Mouse (Mus musculus) E14TG2a.4 (cell line): Measurements from ENCODE around the gene Disp1.

Source experiments
- H3K27me3 ChIP-seq: 2 replicates; pipeline ENCODE4 v1.6.1; 2014; ENCODE audit warnings: low read length, control low read depth; ENCODE audit not compliant: insufficient read depth
- H3K36me3 ChIP-seq: 2 replicates; pipeline ENCODE4 v1.6.1; 2014; ENCODE audit warnings: low read length, control low read depth; ENCODE audit not compliant: insufficient read depth
- H3K4me1 ChIP-seq: replicated peaks from 2 replicates; pipeline ENCODE4 v1.6.1; 2014; ENCODE audit warnings: low read depth, low read length, control low read depth
- H3K4me3 ChIP-seq: replicated peaks from 2 replicates; pipeline ENCODE4 v1.5.1; 2014; ENCODE audit warnings: mild to moderate bottlenecking, low read length
- H3K9me3 ChIP-seq: 2 replicates; pipeline ENCODE4 v1.6.1; 2014; ENCODE audit warnings: low read length, control low read depth
- CTCF ChIP-seq: conservative IDR thresholded peaks from 2 replicates; pipeline ENCODE4 v1.5.1; 2014; ENCODE audit warnings: low read length
- NANOG ChIP-seq: IDR thresholded peaks from 2 replicates; pipeline ENCODE4 v1.6.1; 2014; ENCODE audit warnings: borderline replicate concordance, low read length, mixed read lengths
- POU5F1 ChIP-seq: IDR thresholded peaks from 2 replicates; pipeline ENCODE4 v1.6.1; 2014; ENCODE audit warnings: low read length, borderline replicate concordance

The Disp1 gene

GRCm38 (mm10) chr1:183067807-183068206 is 153.5 kb downstream of the Disp1 start:
- no peak overlapping the region for H3K4me3 ChIP-seq
- H3K36me3 ChIP-seq, result no peaks in the 10 kb centered on the region
- peaks cover 7% of the 10 kb centered on the region for H3K9me3 ChIP-seq
- TF ChIP-seq POU5F1, result no peak
- TF ChIP-seq CTCF, result no peak
- no peak for TF ChIP-seq NANOG
- no peaks in the 10 kb centered on the region for H3K27me3 ChIP-seq
- H3K4me1 ChIP-seq, result no peaks in the 10 kb centered on the region

DNA sequence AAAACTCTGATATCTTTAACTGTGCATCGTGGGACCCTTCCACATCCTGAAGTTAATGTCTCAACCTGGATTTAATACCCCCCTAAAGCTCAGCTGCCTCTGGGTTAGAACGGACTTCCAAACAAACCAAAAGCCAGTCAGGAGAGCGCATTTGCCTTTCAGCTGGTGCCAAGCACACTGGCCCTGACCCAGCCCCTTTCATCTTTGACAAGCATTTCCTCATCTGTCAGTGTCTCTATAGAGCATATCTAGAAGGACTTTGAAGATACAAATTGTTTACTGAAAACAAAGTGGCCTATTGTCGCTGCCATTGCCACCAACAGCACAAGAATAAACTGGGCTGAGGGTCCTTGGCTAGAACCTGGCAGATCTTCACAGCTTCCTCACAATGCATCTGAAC is 154.3 kb downstream of the Disp1 start:
- Histone ChIP-seq H3K27me3 (no peaks in the 10 kb centered on the region), H3K4me1 (0 out of 2 replicates have a peak, but pooled peaks cover 3% of the 10 kb centered on the region), H3K9me3 (peaks cover 7% of the 10 kb centered on the region), H3K36me3 (no peaks in the 10 kb centered on the region), H3K4me3 (no peak overlapping the region)
- TF ChIP-seq POU5F1 (no peak), NANOG (no peak), CTCF (no peak)

GRCm38 (mm10) chr1:183060611-183061010 is 160.7 kb downstream of the Disp1 start:
- H3K4me3 ChIP-seq, result no peak overlapping the region
- no peaks in the 10 kb centered on the region for H3K36me3 ChIP-seq
- TF ChIP-seq POU5F1 (no peak), CTCF (no peak)
- H3K4me1 ChIP-seq, result 0 out of 2 replicates have a peak, but pooled peaks cover 3% of the 10 kb centered on the region
- H3K27me3 ChIP-seq, result peaks cover 3% of the 10 kb centered on the region; the same call in 1 of the 2 replicates
- H3K9me3 ChIP-seq, result peaks cover 7% of the 10 kb centered on the region

- no peak overlapping the region for H3K4me3 ChIP-seq
- no peaks in the 10 kb centered on the region for H3K36me3 ChIP-seq
- no peaks in the 10 kb centered on the region for H3K4me1 ChIP-seq
- peaks cover 9% of the 10 kb centered on the region for H3K9me3 ChIP-seq
- peaks cover 3% of the 10 kb centered on the region; the same call in 1 of the 2 replicates for H3K27me3 ChIP-seq
- no peak for TF ChIP-seq CTCF
- TF ChIP-seq POU5F1, result no peak
- no peak for TF ChIP-seq NANOG
Measured at GRCm38 (mm10) chr1:183056289-183056655, 165.1 kb downstream of the Disp1 start.

- Histone ChIP-seq H3K27me3 (peaks cover 3% of the 10 kb centered on the region; the same call in 1 of the 2 replicates), H3K4me1 (no peaks in the 10 kb centered on the region), H3K4me3 (no peak overlapping the region), H3K36me3 (no peaks in the 10 kb centered on the region), H3K9me3 (peaks cover 13% of the 10 kb centered on the region)
- no peak for TF ChIP-seq POU5F1
- no peak for TF ChIP-seq NANOG
- TF ChIP-seq CTCF, result no peak
Measured at GRCm38 (mm10) chr1:183055608-183056288, 165.6 kb downstream of the Disp1 start.

DNA sequence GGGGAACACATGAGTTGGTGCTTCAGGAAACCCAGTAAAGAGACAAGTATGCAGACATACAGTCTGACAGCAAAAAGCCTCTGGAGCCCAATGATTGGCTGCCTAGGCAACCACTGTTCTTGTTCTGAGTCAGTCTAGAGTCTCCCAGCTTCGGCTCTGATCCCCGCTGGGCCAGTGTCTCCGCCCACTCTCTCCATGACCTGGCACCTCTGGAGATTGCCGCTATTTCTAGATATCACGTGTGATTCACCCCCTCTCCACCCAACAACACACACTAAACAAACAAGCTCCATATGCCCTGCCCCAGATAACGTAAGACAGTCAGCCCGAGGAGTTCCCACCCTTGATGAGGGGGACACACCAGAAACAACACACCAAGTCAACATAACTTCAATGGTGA is 168.7 kb downstream of the Disp1 start:
- Histone ChIP-seq H3K27me3 (no peaks in the 10 kb centered on the region; the same call in 1 of the 2 replicates), H3K4me3 (no peak overlapping the region), H3K9me3 (peaks cover 21% of the 10 kb centered on the region), H3K4me1 (no peaks in the 10 kb centered on the region), H3K36me3 (no peaks in the 10 kb centered on the region)
- TF ChIP-seq POU5F1 (no peak), CTCF (no peak), NANOG (no peak)

DNA sequence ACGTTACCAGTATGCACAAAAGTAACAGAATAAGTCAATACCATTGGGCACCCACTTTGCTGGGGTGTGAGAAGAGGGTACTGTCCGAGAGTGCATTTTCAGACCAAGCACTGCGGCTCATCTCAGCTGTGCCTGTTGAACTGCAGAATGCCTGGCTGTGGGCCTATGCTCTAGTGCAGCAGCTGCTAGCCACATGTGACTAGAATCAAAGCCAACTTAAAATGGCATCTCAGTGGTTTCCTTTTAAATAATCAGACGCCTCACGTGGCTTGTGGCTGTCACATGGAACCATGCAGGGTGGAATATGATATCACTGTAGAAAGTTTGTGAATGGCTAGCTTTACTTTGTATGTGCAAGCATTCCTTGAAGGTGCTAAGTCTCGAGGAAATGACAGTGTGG is 172.0 kb downstream of the Disp1 start:
- Histone ChIP-seq H3K4me1 (no peaks in the 10 kb centered on the region), H3K36me3 (no peaks in the 10 kb centered on the region), H3K27me3 (no peaks in the 10 kb centered on the region; the same call in 1 of the 2 replicates), H3K4me3 (no peak overlapping the region), H3K9me3 (peaks cover 21% of the 10 kb centered on the region)
- TF ChIP-seq CTCF (no peak), POU5F1 (no peak), NANOG (no peak)

DNA sequence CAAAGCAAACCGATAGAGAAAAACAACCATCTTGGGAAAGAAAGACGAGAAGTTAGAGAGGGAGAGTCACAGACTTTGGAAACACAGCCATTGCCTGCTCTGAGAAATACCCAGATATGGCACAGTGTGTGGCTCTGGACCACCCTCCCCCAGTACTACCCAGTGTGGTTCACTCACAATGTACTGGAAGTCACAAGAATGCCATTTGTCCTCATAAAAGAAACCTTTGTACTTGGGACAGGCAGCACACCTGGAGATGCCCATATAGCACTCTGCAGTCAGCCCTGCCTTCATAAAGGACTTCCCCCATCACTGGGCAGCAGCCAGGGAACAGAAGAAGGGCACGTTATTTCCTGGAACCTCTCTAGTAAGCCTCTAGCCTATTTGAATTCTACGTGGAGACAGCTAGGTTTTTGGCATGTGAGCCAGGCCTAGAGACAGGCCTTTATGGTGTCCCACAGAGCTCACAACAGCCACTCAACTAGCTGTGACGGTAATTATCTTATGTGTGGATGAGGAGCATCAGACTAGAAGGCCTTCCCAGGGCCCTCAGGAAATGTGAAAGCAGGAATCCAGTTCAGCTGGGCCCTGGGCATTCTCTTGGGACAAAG is 173.3 kb downstream of the Disp1 start:
- TF ChIP-seq CTCF (no peak), POU5F1 (no peak), NANOG (no peak)
- Histone ChIP-seq H3K4me3 (no peak overlapping the region), H3K9me3 (peaks cover 17% of the 10 kb centered on the region), H3K4me1 (no peaks in the 10 kb centered on the region), H3K27me3 (no peaks in the 10 kb centered on the region), H3K36me3 (no peaks in the 10 kb centered on the region)
